Mouse (Mus musculus) cerebellum, postnatal 4 days (tissue): ENCODE results near the gene Ipo8.

Experiments used
- DNase-seq, 2 experiments: peaks; one replicate each; pipeline ENCODE4 v3.0.0; 2022; ENCODE audit warnings: low spot score in 2 of 2, mixed read lengths in 1 of 2

Gene Ipo8

DNA sequence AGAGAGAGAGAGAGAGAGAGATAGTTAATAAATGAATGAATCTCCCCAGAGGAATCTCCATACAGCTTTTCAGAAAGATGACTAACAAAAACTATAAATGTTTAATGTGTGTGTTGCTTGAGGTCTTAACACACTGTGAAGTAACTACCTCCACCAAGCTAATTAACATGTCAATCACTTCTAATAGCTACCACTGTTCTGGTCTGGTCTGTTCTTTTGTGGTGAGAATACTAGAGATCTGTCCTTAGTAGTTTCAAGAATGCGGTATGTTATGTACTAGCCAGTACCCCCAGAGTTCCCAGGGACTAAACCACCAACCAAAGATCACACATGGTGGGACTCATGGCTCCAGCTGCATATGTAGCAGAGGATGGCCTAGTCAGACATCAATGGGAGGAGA is 74.7 kb downstream of the Ipo8 start:
- DNase-seq, result no peak

DNA sequence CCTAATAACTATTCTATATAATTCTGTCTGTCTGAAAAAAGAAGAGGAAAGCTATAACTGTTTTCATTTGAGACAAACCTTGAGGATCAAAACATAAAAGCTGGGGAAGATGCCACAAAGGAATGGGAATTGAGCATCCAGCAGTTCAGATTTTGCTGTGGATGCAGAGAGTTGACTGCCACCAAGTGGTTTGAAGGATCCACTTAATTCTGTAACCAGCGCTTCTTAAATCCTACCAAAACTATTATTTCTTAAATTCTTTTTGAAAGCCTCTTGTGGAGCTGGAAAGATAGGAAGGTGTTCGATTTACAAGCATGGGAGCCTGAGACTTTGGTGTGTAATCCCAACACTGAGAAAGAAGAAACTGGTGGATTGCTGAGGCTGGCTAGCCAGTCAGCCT is 79.9 kb downstream of the Ipo8 start:
- no peak for DNase-seq

DNA sequence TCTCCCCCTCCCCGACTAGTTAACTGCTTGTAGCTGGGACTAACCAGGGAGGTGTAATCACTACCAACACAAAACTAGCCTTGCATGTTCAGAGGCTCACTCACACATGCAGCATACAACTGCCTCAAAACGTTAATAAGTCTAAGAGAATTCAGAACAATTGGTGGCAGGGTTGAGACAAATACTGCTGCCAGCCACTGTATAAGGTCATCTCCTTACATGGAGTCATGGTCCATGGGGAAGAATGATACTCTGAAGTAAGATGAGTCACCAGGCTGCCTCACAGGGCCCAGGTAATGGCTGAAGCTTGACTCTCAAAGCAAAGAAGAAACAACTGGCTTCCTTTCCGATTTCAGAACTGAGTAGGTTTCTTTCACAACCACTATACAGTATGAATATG is 81.1 kb downstream of the Ipo8 start:
- no peak for DNase-seq

DNA sequence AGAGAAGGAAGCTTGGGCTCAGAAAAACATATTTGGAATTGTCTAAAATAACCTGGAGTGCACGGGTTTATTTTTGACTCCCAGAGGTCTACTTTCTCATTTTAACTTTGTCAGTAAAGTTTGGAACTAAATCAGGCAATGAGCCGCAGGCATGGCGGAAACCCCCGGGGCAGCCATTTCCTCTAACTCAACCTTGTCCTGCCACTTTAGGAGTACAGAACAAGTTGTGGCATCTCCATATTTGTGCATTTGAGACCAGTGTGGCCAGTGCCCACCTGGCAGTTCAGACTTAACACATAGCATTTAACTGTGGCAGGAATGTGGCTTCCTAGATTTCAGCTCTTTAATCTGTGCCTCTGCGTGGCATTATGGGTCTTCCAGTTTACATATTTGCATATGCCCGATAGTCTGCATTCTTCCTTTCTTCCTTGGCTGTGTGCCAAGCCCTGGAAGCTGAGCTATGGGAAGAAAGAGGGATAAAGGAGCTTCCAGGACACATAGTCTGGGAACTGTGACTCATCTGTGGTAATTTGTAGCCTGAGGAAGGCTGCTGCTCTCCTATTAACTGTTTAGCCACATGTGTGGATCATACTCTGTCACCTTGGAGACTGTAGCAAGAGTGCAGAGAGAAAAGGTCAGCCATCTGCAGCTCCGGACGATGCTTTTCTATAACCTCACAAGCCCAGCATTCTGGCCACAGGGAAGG is 90.6 kb downstream of the Ipo8 start:
- no peak for DNase-seq

DNA sequence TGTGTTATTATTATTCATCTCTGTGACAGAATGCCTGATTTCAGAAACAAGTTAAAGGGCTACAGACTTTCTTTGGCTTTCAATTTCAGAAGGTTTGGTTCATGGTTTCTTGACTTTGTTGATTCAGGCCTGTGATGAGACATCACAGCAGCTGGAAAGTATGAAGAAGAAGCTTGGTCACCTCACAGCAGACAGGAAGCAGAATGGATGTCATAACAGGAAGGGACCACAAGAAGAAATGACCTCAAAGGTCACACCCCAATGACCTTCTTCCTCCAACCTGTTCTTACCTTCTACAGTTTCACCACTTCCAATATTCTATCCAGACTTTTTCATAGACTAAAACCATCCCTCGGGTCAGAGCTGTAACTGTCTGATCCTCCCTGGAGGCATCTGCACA is 94.9 kb downstream of the Ipo8 start:
- DNase-seq, result no peak

DNA sequence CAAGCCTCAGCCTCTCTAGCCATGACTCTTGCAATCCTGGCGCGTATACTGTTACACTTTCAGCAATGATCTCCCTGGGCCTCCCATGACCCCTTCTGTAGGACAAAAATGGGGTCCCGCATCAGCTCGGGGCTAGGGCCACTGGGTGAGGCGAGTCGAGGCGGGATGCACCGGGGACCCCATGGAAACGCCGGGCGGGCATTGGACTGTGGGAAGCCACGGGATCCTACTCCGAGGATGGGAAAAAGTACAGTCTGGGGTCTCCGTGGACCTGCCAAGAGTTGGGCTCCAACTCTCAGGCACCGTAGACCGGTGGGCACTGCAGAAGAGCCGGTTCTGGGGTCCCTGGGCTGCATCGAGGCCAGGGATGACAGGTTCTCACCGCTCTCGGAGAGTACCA is 97.3 kb downstream of the Ipo8 start:
- no peak for DNase-seq

DNA sequence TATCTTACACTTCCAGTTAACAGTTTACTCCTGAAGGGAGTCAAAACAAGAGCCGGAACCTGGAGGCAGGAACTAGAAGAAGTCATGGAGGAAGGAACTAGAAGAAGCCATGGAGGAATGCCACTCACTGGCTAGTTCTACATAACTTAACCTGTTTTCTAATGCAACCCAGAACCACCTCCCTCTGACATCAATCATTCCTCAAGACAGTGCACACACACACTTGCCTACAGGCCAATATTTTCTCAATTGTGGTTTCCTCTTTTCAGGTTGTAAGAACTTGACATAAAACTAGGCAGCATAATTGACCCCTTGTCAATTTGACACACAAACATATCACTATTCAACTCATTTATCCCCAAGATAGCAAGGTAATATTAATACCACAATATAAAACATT is 98.3 kb downstream of the Ipo8 start:
- no peak for DNase-seq

DNA sequence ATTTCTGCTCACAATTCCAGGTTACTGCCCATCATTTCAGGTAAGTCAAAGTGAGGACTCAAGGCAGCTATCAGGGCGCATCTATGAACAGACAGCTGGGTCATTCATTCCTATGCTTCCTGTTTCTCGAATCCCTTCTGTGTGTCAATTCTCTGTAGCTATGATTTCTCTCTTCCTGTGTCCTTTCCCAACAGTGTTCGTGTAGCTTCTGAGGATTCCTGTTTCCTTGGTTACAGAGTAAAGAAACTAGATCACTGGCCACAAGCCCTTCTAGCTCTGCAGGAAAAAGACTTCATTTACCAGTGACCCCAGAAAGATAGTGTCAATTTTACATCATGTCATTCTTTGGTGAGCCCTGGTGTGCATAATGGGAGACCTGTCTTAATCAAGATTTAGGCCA is 102.7 kb downstream of the Ipo8 start:
- DNase-seq, result no peak

DNA sequence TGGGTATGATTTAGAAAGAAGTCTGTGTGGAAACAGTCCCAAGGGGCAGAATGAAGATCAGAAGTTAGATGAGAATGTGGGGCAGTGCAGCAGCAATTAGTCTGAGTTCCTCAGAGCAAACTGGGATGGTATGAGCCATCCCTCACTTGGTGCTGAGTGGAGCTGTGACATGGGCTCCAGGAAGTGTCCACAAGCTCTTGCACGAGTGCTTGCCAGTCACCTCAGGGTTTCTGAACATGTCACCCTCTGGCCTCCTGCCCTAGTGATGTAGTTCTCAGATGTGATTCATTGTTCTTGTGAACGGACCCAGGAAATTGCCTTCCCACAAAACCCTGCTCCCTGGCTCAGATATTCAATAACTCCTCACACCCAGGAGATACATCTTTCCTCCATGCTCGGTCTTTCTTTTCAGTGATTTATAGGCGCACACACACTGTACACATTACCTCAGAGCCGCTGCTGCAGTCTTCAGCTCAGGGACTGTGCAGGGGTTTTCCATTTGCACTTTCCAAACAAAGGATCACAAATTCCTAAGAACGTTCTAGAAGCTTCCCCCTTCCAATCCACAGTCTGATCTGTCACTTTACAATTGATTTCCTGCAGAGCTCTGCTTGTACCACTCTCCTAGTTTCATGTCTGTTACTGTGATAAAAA is 103.3 kb downstream of the Ipo8 start:
- no peak for DNase-seq

DNA sequence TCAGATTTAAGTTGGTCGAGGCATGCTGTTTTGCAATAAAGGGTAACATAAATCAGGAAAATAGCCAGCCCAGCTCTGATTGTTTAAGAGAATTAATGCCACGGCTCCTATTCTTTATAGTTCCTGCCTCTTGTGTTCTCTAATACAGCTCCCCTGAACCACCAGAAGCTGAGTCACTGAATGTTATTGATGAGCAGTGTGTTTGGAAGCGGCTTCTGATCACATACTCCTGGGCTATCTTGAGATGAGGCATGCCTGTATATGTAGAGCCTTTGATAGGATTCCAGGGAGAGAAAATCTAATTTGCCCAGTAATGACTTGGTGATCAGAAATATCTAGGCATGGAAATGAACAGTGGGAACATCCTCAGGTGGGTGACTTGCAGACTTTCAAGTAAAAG is 106.8 kb downstream of the Ipo8 start:
- DNase-seq, result no peak
